Mouse (Mus musculus): Measurements from ENCODE around the gene Pcsk1n.

Pcsk1n gene

DNA sequence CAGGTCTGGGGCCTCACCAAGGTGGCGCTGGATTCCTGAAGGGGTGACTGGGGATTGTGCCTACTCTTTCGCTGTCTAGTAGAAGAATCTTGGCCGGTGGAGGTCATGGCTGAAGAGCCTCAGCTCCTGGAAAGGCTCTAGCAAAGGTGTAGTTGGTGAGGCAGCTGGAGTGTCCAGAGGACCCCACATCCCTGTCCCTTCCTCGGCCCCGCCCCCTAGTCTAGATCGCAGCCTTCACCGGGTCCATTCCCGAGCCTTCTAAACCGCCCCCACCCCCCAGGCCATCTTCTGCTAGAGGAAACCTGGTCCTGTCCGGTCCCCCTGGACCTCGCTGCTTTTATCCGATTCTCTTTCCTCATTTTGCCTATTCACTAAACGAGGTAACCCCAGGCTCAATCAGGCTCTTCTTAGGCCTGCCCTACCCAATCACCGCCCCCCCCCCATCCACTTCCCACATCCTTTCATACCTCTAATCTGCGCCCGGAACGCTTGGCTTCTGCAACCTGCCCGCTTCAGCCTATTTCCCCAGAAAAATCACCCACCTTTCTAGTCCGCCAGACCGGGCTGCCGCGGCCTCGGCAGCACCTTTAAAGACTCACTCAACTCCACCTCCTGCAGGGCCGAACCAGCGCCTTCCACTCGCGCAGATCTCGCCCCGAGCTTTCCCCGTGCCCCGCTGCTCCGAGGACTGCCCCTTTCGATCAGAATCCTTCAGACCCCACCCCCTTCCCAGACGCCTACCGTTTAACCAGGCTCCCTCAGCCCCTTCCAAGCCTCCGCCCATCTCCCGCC lies 27.7 kb downstream of the Pcsk1n start, which contains the start of gene Hdac6:
Gene Hdac6 (minus strand): TSS at position 782 of the 792 bp plus-strand sequence.
- DNase-seq (ENCODE audit: low spot score) = peak; percentile 61

DNA sequence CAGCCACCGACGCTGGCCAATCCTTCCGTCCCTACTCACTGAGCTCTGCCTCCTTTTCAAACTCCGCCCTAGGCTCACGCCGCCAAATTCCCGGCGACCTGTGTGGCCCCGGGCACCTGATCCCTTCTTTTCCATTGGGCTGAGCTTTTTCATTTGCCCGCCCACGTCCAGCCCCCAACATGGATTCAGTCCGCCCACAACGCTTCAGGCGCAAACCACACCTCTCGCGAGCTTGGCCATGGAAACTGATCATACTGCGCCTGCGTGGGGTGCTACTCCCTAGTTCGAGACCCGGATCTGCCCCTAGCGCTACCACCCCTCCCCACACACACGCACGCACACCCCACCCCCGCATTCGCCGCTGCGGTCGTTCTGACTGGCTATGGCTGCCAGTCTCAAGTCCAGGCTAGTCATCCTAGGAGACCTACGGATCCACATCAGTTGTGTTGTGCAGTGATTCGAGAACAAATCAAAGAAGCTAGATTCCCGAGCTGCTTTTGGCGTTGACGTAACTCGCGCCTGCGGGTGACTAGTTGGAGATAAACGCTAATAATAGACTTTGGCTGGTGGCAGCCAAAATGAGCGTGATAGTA lies 28.4 kb downstream of the Pcsk1n start:
- DNase-seq (ENCODE audit: low spot score) = peak; percentile 90

DNA sequence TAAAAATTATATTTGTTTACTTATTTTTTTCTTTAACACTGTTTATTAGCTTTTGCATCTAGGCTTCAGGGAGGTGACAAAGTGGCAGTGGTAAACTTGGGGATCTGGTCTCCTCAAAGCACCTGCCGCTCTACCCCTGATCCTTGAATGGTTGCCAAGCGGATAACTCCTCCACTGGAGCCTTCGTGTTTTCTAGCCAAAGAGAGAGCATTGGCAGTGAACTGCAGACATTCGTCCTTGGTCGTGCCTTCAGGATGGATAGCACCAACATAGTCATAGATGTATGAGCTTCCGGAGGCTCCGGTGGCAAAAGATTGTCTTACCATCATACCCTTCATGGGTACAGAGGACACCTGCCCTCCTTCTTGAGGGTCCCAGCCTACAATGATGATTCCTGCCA lies 30.5 kb downstream of the Pcsk1n start:
- DNase-seq (ENCODE audit: low spot score) = no peak

- DNase-seq (ENCODE audit: low spot score) = no peak
Measured at GRCm38 (mm10) chrX:7958868-7959267, 39.2 kb downstream of the Pcsk1n start.

GRCm38 (mm10) chrX:7963829-7964626 lies 44.4 kb downstream of the Pcsk1n start:
- DNase-seq (ENCODE audit: low spot score) = no peak

- no peak for DNase-seq (ENCODE audit: low spot score)
Measured at GRCm38 (mm10) chrX:7966161-7966560, 46.5 kb downstream of the Pcsk1n start.

- no peak for DNase-seq (ENCODE audit: low spot score)
Measured at GRCm38 (mm10) chrX:7967596-7968201, 48.1 kb downstream of the Pcsk1n start.

DNA sequence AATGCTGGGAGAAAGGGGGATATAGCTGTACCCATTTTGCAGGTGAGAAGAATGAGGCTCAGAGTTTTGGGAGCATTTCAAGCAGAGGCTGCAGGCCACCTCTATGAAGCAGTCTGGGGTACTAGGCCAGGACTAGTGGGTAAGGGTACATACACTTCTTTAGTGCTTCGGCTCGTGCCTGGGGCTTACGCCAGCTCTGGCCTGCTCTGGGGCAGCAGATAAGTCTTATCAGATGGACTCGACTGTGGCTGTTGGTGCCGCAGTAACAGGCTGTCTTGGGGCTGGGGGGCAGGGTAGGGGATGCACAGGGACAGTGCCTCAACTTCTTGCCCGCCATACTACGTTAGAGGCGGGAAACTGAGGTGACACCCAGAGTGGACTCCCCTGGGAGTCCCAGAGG lies 48.6 kb downstream of the Pcsk1n start:
- no peak for DNase-seq (ENCODE audit: low spot score)

GRCm38 (mm10) chrX:7968899-7969298 lies 49.3 kb downstream of the Pcsk1n start:
- DNase-seq (ENCODE audit: low spot score) = no peak

DNA sequence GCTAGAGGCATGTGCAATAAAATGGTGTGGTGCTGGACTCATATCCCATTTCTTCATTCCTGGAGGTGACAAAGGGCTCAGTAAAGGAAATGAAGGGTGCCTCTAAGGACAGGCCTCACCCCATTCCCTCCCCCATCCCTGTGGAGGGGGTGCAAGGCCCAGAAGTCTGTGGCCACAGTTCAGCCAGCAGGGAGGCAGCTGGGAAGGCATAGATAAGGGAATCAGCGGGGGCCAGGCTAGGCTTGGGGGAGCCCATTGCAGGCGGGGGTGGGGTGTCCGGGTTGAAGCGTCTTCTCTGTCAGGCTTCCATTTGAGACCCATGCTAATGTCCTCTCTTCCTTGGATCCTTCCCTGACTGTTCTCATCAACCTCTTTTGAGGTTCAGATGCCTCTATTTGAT lies 51.7 kb downstream of the Pcsk1n start:
- DNase-seq (ENCODE audit: low spot score) = no peak
